Mouse (Mus musculus): Measurements from ENCODE around the gene Rflnb. TPM values are rescaled to one million over a fixed set of nuclear protein-coding genes. Genes with fewer than 3 reads are reported as not detected.

Gene Rflnb
- total and polyA plus RNA-seq, 3 experiments: 0.19 to 0.85 (median 0.69) TPM

DNA sequence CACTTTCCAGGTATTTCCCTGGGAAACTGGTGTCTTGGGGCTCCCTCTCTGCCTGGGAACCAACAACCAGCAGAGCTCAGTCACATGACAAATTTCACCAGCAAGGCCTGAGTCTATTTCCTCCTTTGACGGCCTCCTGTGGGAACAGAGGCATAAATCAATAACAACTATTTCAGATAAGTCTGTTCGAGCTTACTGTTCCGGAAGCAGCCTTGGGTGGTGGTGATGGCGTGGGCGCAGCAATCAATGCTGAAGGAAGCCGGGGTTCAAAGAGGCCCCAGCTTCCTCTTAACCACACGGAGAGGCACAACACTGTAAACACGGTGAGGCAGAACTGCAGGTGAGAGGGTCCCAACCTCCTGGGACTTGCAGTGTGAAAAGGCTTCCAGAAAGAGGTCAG, 50.8 kb downstream of the Rflnb start:
- H3K4me1 ChIP-seq (ENCODE audit: control insufficient read depth in 1 of 2, insufficient read depth in 2 of 2): peaks cover 0 to 15% of the 10 kb centered on the region in 2 experiments; a peak in 2 of 4 replicates
- H3K27ac ChIP-seq (ENCODE audit: insufficient read depth, low read depth): no peak overlapping the region
- TF ChIP-seq EP300 (IDR thresholded peaks at IDR 0.05; ENCODE audit: low read length): 0 out of 2 replicates have a peak, but pooled peaks have one; percentile 7
- no peak for TF ChIP-seq PAX5 (IDR thresholded peaks at IDR 0.05; ENCODE audit: low read length)
- TF ChIP-seq TBP (conservative IDR thresholded peaks at IDR 0.05; ENCODE audit: low read depth, low read length): no peak
- TF ChIP-seq JUN (IDR thresholded peaks at IDR 0.05; ENCODE audit: insufficient read depth, low read depth, low read length): no peak
- no peak for TF ChIP-seq ZNF384 (IDR thresholded peaks at IDR 0.05; ENCODE audit: low read depth, low read length)
- DNase-seq (ENCODE audit: extremely low read depth): peak; percentile 15
- dilution Hi-C loops (cut with MboI; ENCODE audit: extremely low pct_ligation_motif_present, extremely low pct_unique_long_range_greater_than_20kb, low sequenced_read_pairs) (no loop called here), in situ Hi-C loops (cut with MboI; ENCODE audit: low pct_ligation_motif_present, low pct_unique_long_range_greater_than_20kb, low sequenced_read_pairs) (no loop called here)
- no peak overlapping the region for H3K4me3 ChIP-seq (replicated peaks in 1 of 3; ENCODE audit: low read depth in 2 of 3, low read length in 2 of 3, poor library complexity in 1 of 3)
- no peaks in the 10 kb centered on the region for H3K79me2 ChIP-seq (replicated peaks; ENCODE audit: control insufficient read depth, extremely low read depth, insufficient read depth, poor library complexity, severe bottlenecking)
- H3K36me3 ChIP-seq (replicated peaks in 1 of 2; ENCODE audit: control insufficient read depth in 1 of 2, insufficient read depth in 1 of 2, low read length in 1 of 2): no peaks in the 10 kb centered on the region
- H3K9ac ChIP-seq (ENCODE audit: insufficient read depth, low read depth): no peak overlapping the region
- peaks cover 4% of the 10 kb centered on the region for H3K9me3 ChIP-seq (replicated peaks; ENCODE audit: low read length)
- no peak overlapping the region for H3K4me2 ChIP-seq (ENCODE audit: insufficient read depth, low read depth, poor library complexity, severe bottlenecking)
- peaks cover 14% of the 10 kb centered on the region for H3K27me3 ChIP-seq (replicated peaks)

DNA sequence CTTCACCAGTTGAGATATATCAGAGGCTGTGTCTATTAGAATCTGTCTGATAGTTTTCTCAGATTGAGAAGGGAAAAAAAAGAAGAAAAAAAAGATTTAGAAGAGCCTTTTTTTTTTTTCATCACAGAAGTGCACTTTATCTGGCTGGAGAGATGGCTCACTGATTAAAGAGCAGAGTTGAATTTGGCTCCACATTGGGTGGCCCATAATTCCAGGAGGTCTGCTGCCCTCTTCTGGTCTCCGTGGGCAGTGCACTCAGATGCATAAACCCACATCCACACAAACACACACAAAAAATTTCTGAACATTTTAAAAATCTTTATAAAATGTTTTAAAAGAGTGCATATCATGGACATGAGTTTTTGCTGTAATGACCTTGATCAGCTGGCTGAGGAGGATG, 53.6 kb downstream of the Rflnb start:
- dilution Hi-C loops (cut with MboI; ENCODE audit: extremely low pct_ligation_motif_present, extremely low pct_unique_long_range_greater_than_20kb, low sequenced_read_pairs) (no loop called here), in situ Hi-C loops (cut with MboI; ENCODE audit: low pct_ligation_motif_present, low pct_unique_long_range_greater_than_20kb, low sequenced_read_pairs) (no loop called here)
- H3K4me1 ChIP-seq (ENCODE audit: control insufficient read depth in 1 of 2, insufficient read depth in 2 of 2): peaks cover 0 to 11% of the 10 kb centered on the region in 2 experiments; a peak in 2 of 4 replicates
- H3K9ac ChIP-seq (ENCODE audit: insufficient read depth, low read depth): no peak overlapping the region
- H3K9me3 ChIP-seq (replicated peaks; ENCODE audit: low read length): peaks cover 4% of the 10 kb centered on the region
- no peak for TF ChIP-seq NELFE (IDR thresholded peaks at IDR 0.05; ENCODE audit: low read depth, low read length)
- peak; percentile 39 for TF ChIP-seq RAD21 (IDR thresholded peaks at IDR 0.05; ENCODE audit: low read depth, low read length)
- peak; percentile 43 to 59; a peak in 3 of 4 replicates for TF ChIP-seq CTCF (conservative IDR thresholded peaks at IDR 0.05 in 1 of 2, IDR thresholded peaks at IDR 0.05 in 1 of 2; ENCODE audit: low read depth in 2 of 2, low read length in 2 of 2)
- H3K4me3 ChIP-seq (replicated peaks in 1 of 3; ENCODE audit: low read depth in 2 of 3, low read length in 2 of 3, poor library complexity in 1 of 3): no peak overlapping the region
- peaks cover 33% of the 10 kb centered on the region for H3K27me3 ChIP-seq (replicated peaks)
- no peak overlapping the region for H3K27ac ChIP-seq (ENCODE audit: insufficient read depth, low read depth)
- H3K79me2 ChIP-seq (replicated peaks; ENCODE audit: control insufficient read depth, extremely low read depth, insufficient read depth, poor library complexity, severe bottlenecking): no peaks in the 10 kb centered on the region
- no peak overlapping the region for H3K4me2 ChIP-seq (ENCODE audit: insufficient read depth, low read depth, poor library complexity, severe bottlenecking)
- H3K36me3 ChIP-seq (replicated peaks in 1 of 2; ENCODE audit: control insufficient read depth in 1 of 2, insufficient read depth in 1 of 2, low read length in 1 of 2): no peaks in the 10 kb centered on the region
- DNase-seq (ENCODE audit: extremely low read depth): peak; percentile 24

DNA sequence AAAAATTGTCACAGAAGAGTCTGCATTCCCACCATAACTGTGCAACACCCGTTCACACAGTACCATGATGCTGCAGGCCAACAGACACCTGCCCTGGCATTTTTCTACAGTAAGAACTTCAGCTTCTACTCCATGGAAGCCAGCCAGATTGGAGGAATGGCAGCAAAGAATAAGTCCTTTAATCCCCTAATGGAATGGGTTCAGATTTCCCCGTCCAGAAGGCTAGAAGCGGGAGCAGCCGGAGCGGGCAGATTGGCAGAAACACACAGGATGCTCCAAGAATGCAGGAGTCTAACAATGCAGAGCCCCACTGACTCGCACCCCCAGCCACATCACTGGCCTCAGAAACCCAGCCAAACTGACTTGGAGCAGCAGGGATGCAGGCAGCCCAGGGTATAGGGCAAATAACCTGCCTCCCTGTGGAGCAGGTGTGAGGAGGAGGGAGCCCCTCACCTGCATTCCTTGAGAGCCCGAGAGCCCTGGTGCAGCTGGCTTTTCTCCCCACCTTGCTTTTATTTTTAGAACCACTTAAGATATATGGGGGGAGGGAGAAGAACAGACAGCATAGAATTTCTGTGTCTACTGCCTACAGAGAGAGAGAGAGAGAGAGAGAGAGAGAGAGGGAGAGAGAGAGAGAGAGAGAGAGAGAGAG, 54.5 kb downstream of the Rflnb start:
- H3K27ac ChIP-seq (ENCODE audit: insufficient read depth, low read depth): no peak overlapping the region
- no peaks in the 10 kb centered on the region for H3K79me2 ChIP-seq (replicated peaks; ENCODE audit: control insufficient read depth, extremely low read depth, insufficient read depth, poor library complexity, severe bottlenecking)
- DNase-seq (ENCODE audit: extremely low read depth): no peak
- no peak overlapping the region for H3K9ac ChIP-seq (ENCODE audit: insufficient read depth, low read depth)
- in situ Hi-C loops (cut with MboI; ENCODE audit: low pct_ligation_motif_present, low pct_unique_long_range_greater_than_20kb, low sequenced_read_pairs): no loop called here
- H3K4me1 ChIP-seq (ENCODE audit: control insufficient read depth in 1 of 2, insufficient read depth in 2 of 2): peaks cover 0 to 11% of the 10 kb centered on the region in 2 experiments; a peak in 2 of 4 replicates
- dilution Hi-C loops (cut with MboI; ENCODE audit: extremely low pct_ligation_motif_present, extremely low pct_unique_long_range_greater_than_20kb, low sequenced_read_pairs): no loop called here
- H3K36me3 ChIP-seq (replicated peaks in 1 of 2; ENCODE audit: control insufficient read depth in 1 of 2, insufficient read depth in 1 of 2, low read length in 1 of 2): no peaks in the 10 kb centered on the region
- no peak overlapping the region for H3K4me3 ChIP-seq (replicated peaks in 1 of 3; ENCODE audit: low read depth in 2 of 3, low read length in 2 of 3, poor library complexity in 1 of 3)
- TF ChIP-seq ELF1 (IDR thresholded peaks at IDR 0.05; ENCODE audit: low read depth, low read length) (no peak), POLR2AphosphoS2 (IDR thresholded peaks at IDR 0.05; ENCODE audit: low read depth, low read length) (no peak), ETS1 (conservative IDR thresholded peaks at IDR 0.05; ENCODE audit: low read depth, low read length) (no peak), TCF12 (IDR thresholded peaks at IDR 0.05; ENCODE audit: low read depth, low read length) (no peak)
- H3K4me2 ChIP-seq (ENCODE audit: insufficient read depth, low read depth, poor library complexity, severe bottlenecking): no peak overlapping the region
- H3K9me3 ChIP-seq (replicated peaks; ENCODE audit: low read length): peaks cover 4% of the 10 kb centered on the region
- peaks cover 42% of the 10 kb centered on the region for H3K27me3 ChIP-seq (replicated peaks)
